Mouse (Mus musculus): ENCODE measurements around the gene Cobll1. TPM values are rescaled to one million over a fixed set of nuclear protein-coding genes. Genes with fewer than 3 reads are reported as not detected.
A peak's percentile ranks its signal among the peaks of the same experiment; 100 is the strongest.

Cobll1 gene
- total RNA-seq, 4 experiments from 2014 or later, result 10.6 to 12.1 (median 10.7) TPM

- no peak for DNase-seq (ENCODE audit: low spot score in 2 of 2)
Observed at GRCm38 (mm10) chr2:65148928-65149327, 90.3 kb downstream of the Cobll1 start.

- no peak for DNase-seq (ENCODE audit: low spot score in 2 of 2)
Observed at GRCm38 (mm10) chr2:65147431-65147830, 91.8 kb downstream of the Cobll1 start.

GRCm38 (mm10) chr2:65145421-65146117, 93.6 kb downstream of the Cobll1 start:
- no peak for DNase-seq (ENCODE audit: low spot score in 2 of 2)

- DNase-seq (ENCODE audit: low spot score in 2 of 2), result no peak
Observed at GRCm38 (mm10) chr2:65141093-65141661, 98.0 kb downstream of the Cobll1 start.

- DNase-seq (ENCODE audit: low spot score in 2 of 2), result no peak
Observed at GRCm38 (mm10) chr2:65140330-65140922, 98.8 kb downstream of the Cobll1 start.

GRCm38 (mm10) chr2:65139606-65140329, 99.4 kb downstream of the Cobll1 start:
- no peak for DNase-seq (ENCODE audit: low spot score in 2 of 2)

- no peak for DNase-seq (ENCODE audit: low spot score in 2 of 2)
Observed at GRCm38 (mm10) chr2:65138992-65139391, 100.2 kb downstream of the Cobll1 start.

- DNase-seq (ENCODE audit: low spot score in 2 of 2), result peak; percentile 14 to 18
Observed at GRCm38 (mm10) chr2:65126141-65126783, 112.9 kb downstream of the Cobll1 start.

GRCm38 (mm10) chr2:65123702-65124101, 115.5 kb downstream of the Cobll1 start:
- no peak for DNase-seq (ENCODE audit: low spot score in 2 of 2)

GRCm38 (mm10) chr2:65121435-65121834, 117.8 kb downstream of the Cobll1 start:
- peak in 1 of 2 experiments; percentile 58 for DNase-seq (ENCODE audit: low spot score in 2 of 2)

GRCm38 (mm10) chr2:65121012-65121411, 118.2 kb downstream of the Cobll1 start:
- no peak for DNase-seq (ENCODE audit: low spot score in 2 of 2)

- DNase-seq (ENCODE audit: low spot score in 2 of 2), result no peak
Observed at GRCm38 (mm10) chr2:65120112-65120511, 119.1 kb downstream of the Cobll1 start.

- no peak for DNase-seq (ENCODE audit: low spot score in 2 of 2)
Observed at GRCm38 (mm10) chr2:65119667-65120066, 119.5 kb downstream of the Cobll1 start.

GRCm38 (mm10) chr2:65119076-65119475, 120.1 kb downstream of the Cobll1 start:
- no peak for DNase-seq (ENCODE audit: low spot score in 2 of 2)

GRCm38 (mm10) chr2:65117859-65118258, 121.3 kb downstream of the Cobll1 start:
- no peak for DNase-seq (ENCODE audit: low spot score in 2 of 2)

GRCm38 (mm10) chr2:65116428-65117125, 122.6 kb downstream of the Cobll1 start:
- no peak for DNase-seq (ENCODE audit: low spot score in 2 of 2)

GRCm38 (mm10) chr2:65113191-65113590, 126.0 kb downstream of the Cobll1 start:
- no peak for DNase-seq (ENCODE audit: low spot score in 2 of 2)

GRCm38 (mm10) chr2:65104569-65104968, 134.6 kb downstream of the Cobll1 start:
- DNase-seq (ENCODE audit: low spot score in 2 of 2), result no peak

- DNase-seq (ENCODE audit: low spot score in 2 of 2), result no peak
Observed at GRCm38 (mm10) chr2:65103801-65104200, 135.4 kb downstream of the Cobll1 start.

- no peak for DNase-seq (ENCODE audit: low spot score in 2 of 2)
Observed at GRCm38 (mm10) chr2:65101388-65101787, 137.8 kb downstream of the Cobll1 start.

- DNase-seq (ENCODE audit: low spot score in 2 of 2), result no peak
Observed at GRCm38 (mm10) chr2:65100001-65100400, 139.2 kb downstream of the Cobll1 start.

Measured in layer of hippocampus, adult 8-10 months (tissue).